Mouse (Mus musculus) T-helper 17 cell (primary cell): ENCODE results near the gene Tcaf2.

Experiments used
- in situ Hi-C, 2 experiments: fragments of 300-600 bp; cut with MboI, MseI; formaldehyde crosslinking; loops; 1 replicate in 1 of 2; 2 replicates in 1 of 2; pipeline ENCODE4 v1.15.1; 2025; ENCODE audit warnings: high pct_unique_total_duplicates in 2 of 2

The Tcaf2 gene

DNA sequence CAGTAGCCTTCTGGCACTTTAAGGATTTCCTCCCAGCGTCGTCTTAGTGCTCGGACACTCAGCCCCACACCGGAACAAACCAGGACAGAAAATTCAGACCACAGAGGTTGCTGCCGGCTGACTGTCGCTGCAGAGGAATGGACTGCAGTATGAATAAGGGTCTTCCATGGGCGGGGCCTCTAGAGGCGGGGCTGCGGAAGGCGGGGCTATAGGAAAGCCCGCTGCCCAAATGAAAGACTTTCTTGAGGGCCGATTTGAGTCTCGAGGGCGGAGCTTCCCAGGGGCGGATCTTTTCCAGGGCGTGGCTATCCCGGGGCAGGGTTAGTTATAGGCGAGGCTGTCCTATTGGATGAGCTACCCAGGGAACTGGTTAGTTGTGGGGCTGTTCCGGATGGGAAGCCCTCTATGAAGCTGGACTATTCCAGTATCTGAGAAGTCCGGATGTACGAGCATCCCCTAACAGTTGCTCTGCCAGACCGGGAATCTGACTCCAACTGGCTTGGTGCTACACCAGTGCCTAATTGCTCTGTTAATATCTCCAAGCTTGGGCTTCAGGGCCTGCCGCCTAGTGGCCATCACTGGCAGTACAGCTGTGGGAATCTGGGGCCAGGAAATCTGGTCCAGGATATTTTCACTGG is at the start of gene Tcaf2:
TSS of gene Tcaf2 (minus strand) at position 343 of the 638 bp plus-strand sequence.
- in situ Hi-C loops, result no loop called here

DNA sequence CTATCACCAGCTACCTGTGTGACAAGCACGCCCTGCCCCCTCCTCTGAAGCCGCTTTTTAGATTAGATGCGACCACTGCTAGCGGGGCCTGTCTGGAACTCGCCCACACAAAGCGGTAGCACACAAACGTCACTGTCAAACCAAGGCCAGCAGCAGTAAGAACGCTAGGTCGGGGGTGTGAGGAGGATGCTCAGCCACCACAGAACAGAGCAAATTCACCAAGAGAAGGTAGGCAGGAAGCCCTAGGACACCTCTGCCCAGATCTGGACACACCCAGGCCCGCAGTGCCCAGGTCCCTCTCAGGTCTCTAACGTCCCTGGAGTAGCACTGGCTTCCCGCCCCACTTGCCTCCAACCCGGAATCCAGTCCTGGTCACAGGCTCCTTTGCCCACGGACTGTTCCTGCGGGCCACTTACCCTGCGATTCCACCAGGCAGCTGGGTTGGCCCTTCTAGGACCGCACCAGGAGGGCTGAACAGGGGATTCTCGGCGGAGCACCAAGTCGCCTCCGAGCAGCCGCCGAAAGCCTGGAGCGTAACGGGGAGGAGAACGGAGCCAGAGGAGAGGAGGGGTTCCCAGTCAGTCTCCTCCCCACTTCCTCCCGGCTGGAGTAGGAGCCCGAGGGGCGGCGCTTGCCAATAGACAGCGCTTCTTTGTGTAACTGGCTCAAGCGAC is 47.6 kb upstream of the Tcaf2 start:
- in situ Hi-C loops, result no loop called here

DNA sequence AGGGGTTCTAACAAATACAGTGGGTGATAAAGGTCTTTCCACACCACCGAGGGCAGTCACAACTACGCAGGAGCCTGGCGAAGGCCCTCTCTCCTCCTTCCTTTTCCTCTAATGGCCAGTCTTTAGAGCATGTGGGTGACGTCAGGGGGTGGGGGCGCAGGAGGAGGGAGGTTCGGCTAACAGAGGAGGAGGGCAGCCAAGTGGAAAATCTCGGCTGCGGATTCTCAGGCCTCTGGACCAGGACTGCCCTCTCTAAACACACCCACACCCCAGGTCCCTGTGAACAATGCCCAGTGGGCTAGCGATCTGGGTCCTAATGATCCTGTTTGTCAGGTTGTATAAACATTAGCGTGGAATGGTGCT is 47.1 kb upstream of the Tcaf2 start:
- in situ Hi-C loops, result no loop called here

DNA sequence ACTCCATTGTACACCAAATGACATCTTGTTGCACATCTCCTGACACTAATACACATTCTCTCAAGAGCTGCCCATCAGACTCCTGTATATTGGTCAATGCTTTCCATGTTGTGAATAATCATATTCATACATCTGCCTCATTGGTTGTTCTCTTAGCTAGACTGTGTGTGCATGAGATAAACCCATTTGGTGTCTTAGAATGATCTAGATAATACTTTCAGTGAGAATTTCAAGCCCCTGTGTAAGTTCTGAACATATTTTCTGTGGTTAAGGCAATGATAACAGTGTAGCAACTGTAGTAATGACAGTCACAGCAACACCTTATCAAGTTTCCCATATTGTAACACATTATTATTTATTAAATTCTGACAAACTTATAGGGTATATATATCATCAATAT is 44.7 kb upstream of the Tcaf2 start:
- in situ Hi-C loops, result no loop called here

DNA sequence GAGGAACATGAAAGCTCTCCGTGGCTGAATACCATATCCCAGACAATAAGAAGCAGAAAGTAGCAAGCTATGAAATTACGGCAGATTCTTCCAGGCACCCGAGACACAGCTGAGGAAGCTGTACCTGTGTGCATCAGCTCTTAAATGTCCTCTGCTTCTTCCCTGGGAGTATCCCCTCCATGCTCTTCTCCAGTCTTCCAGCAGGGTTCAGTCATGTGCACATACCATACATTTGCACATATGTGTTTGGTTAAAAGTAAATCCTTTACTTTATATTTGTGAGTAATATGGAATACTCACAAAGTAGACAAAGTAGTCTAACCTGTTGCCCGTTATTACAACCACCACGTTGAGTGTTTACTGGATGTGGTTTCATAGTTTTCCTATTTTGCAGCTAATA is 42.9 kb upstream of the Tcaf2 start:
- in situ Hi-C loops, result no loop called here

DNA sequence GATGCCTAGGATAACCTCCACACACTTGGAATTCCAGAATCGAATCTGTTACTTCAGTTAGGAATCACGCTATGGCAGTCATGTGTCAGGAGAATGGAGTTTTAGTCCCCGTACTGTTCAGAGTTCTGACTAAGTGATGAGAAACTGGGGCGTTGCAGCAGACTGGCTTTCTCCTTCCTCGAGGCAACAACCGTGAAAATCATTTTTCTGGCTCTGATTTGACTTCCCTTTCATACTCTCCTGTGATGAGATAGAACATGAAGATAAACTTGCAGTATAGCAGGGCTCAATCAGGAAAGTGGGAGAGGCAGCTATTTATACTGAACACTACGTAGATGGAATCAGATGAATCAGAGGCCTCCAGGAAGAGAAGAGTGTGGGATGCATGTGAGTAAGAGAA is 35.0 kb upstream of the Tcaf2 start:
- in situ Hi-C loops, result no loop called here

DNA sequence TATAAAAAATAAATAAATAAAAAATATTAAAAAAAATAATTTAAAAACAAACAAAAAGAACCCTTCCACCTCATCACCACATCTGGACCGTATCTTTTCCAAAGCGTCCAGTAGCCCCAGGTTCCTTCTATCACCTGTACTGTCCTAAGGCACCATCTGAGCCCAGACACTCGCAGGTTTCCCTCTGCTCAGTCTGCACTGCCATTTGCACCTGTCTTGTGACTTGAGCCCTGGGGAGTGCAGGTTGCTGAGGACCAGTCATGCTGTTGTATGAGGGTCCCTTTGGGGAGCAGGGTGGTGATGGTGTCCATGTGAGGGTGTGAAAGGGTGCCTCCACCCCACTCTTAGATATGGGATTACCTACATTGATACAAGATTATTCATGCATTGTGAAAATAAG is 31.0 kb upstream of the Tcaf2 start:
- in situ Hi-C loops, result no loop called here

DNA sequence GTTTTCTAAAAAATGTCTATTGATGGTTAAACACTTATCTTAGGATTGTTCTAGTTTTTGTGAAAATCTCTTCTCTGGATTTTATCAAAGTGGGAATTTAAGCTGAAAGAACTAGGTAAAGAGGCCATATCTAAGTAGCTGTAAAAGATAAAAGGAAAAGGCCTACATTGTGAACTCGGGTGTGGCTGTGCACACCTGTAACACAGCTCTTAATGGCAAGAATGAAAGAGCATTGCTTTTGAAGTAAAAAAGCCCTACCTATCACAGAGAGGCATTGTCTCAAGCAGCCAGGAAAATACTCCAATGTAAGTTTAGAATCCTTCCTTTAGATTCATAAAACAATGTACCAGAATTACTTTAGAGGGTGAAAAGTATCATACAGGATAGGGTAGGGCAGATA is 26.7 kb upstream of the Tcaf2 start:
- in situ Hi-C loops, result no loop called here

DNA sequence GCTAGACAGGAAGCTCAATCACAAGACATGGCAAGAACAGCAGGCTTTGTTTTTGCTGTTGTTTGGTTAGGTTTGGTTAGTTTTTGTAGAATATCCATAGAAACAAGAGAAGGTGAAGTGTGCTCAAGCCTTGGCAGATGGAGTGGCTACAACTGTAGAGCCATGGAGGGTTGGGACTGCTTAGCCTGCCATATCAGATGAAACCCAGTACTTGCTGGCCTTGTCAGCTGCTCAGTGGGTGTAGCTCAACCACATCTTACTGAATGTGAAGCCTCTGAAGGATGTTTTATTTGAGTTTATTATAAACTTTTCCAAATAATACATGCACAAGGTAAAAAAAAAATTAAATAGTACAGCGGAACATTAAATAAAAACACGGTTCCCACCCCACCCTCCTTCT is 22.7 kb upstream of the Tcaf2 start:
- in situ Hi-C loops, result loop anchor here in 1 of 2 experiments (10.0 kb wide), 1 partner anchor 1583 kb away; no protein-coding TSS in a partner anchor

DNA sequence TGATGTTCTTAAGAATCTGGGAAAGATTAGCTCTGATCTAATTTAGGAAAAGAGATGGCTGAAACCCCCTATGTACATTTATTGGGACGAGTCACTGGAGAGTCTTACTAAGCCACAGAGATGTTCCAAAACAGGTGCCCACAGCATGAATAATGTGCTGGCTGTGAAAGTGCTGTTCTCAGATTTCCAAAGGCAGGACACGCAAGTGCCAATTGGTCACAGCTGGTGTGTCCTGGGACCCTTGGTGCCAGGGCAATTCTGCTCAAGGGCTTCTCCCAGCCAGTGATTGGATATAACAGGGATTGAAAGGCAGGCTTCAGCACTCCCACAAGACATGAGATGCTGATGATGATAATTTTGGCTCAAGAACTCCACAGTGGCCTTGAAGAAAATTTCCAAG is 16.7 kb upstream of the Tcaf2 start:
- in situ Hi-C loops, result loop anchor here in 1 of 2 experiments (10.0 kb wide), 1 partner anchor 1577 kb away; no protein-coding TSS in a partner anchor

DNA sequence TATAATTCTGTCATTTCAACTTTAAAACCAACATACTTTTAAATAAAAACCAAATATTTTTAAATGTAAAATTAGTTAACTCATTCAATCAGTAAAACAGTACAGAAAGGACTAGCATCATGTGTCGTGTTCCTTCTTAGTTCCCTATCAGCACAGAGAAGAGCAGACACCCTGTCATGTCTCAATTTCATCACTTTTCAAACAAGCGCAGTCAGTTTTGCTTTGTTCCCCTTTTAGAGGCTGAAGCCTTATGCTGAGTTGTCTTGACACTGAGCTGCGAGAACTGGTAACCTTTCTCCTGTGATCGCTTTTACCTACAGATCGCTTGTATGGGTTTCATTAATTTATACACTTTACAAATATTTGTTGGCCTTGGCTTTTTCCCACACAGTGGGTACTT is 10.7 kb downstream of the Tcaf2 start:
- in situ Hi-C loops, result no loop called here

DNA sequence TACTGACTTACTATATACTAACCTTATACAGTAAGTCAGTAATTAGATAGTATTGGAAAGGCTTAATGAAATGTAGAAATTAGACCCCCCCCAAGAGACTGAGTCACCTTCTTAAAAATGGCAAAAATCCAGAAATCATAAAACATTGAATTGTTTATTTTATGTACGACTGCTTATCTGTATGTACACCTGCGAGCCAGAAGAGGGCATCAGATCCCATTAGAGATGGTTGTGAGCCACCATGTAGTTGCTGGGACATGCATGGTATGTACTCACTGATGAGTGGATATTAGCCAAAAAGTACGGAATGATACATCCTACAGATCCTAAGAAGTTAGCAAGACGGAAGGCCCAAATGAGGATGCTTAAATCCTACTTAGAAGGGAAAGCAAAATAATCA is 13.7 kb downstream of the Tcaf2 start:
- in situ Hi-C loops, result no loop called here

DNA sequence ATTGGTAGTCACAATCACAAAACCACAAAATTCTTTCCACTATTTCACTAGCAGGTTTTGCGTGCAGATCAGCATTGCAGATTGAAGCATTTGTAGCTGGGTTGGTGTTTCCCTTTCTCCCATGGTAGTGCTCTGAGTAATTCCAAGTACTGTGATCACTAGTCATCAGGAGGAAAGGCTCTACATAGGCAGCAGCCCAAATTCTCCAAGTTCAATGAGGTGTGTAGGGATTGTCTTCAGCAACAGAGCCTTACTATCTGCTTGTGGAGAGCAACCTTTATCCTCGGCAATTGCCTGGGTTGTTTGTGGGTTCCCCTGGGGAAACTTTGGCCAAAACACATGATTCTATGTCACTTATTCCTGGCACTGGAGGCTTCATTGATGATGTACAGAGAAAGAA is 28.1 kb downstream of the Tcaf2 start:
- in situ Hi-C loops, result no loop called here

DNA sequence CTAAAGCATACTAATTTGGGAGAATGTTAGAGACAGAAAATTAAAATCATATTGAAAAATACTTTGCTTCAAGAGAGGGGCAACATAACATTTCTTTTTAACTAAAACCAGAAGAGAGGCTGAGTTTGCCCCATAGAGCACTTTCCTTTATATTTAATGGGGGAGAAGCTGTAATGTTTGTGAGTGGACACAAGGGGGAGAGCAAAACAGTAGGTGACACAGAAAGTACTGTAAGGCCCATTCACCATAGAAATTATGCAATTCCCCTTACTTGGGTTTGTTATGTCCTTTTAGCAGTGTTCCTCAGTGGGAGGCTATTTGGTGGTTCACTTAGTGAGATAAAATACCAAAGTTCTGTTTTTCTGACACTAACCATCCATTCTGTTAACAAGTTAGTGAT is 32.8 kb downstream of the Tcaf2 start:
- in situ Hi-C loops, result loop anchor here in 1 of 2 experiments (5.0 kb wide), 1 partner anchor 250 kb away; no protein-coding TSS in a partner anchor

DNA sequence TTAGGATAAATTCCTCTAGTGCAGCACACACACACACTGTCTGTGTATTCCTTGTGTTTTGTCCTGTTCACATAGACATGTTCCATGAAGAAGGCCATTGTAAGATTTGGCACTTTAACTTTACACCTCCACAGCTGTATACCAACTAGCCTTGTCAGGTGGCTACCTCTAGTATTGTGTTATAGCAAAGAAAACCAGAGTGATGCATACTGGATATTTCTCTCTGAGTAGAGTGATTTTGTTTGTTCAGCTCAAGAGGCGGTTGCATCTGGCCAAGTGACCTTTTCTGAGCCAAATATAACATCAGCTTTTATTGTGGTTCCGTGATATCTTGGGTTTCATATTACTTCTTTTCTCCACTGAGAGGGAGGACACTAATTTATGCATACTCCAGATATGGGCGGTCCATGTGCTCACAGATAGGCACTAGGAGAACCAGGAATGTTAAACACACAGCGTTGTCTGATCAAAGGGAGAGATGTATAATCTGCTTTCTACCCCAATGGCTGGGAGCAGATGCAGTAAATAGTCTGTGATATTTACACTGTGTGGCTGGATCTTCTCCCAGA is 34.0 kb downstream of the Tcaf2 start:
- in situ Hi-C loops, result loop anchor here in 1 of 2 experiments (5.0 kb wide), 1 partner anchor 251 kb away; no protein-coding TSS in a partner anchor

DNA sequence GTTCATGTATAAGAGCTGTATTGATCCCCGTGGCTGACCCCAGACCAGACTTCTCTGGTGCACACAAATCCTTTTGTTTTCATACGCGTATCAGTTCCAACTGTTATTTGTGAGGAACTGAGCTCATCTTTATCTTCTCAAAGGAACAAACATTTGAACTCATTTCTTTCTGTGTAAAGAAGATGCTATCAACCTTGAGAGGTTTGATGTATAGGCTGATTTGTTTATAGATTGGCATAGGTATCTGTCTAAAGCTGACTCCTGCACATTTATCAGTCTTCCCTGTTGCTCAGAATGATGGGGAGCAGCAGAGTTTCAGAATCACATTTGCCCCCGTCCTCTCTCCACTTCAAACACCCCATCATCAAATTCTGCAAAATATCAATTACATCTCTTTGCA is 47.5 kb downstream of the Tcaf2 start, which contains the start of gene Tcaf3:
TSS of gene Tcaf3 (minus strand) at position 101 of the 400 bp plus-strand sequence.
- in situ Hi-C loops, result loop anchor here (25.0 kb wide), 1 partner anchor 985 kb away; the partner anchor contains the start of gene Ephb6 (in 2 of the 2)

DNA sequence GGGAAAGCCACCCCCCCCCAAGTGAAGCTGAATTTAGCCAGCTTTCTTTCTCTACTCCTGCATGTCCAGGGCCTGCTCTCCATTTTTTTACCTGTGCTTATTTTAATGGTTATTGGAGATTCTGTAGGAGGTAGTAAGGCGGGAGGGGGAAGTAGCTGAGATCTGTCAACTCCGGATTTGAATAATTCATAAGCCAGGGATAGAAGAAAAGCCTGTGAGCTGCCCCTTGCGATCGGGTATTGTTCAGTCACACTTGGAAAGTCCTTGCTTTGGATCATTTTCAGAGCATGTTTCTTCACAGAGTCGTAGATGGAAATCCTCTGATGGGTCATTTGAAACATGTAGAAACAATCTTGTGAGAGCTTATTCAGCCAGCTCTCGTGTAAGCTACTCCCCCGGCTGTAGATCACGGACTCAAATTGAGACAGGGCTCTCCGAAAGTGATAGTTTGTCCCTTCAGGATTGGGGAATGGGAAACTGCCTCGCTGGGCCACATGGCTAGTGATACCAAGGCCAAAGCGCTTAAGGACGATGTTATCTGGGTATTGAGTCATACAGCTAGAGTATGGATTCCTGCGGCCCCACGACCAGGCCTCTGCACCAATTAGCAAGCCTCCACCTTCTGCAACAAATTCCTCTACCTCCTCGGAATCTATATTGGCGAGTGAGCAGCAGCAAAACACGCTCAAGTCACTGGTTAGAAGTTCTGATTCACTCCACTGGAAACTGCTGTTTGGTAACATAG is 51.7 kb downstream of the Tcaf2 start:
- in situ Hi-C loops, result loop anchor here (25.0 kb wide), 1 partner anchor 981 kb away; the partner anchor contains the start of gene Ephb6 (in 2 of the 2)

DNA sequence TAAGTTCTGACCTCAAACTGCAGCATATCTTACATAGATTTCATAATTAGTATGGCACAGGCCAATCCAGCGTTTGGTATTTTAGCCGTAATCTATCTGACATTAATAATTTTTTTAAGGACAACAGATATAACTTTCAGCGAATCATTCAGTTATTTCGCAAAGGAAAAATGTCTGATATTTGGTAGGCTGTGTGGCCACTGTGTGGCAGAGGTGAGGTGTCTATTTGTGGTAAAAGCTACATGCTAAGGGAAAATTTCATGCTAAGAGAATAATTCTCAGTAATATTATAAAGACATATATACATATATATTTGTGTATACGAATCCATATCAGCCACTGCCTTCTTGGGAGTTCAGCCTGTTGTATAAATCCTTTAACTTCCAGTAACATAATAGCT is 58.5 kb downstream of the Tcaf2 start:
- in situ Hi-C loops, result loop anchor here (5.0 to 25.0 kb wide), 5 partner anchors 282 to 1472 kb away; partner anchors contain the start of gene Ephb6 (in 2 of the 2)

DNA sequence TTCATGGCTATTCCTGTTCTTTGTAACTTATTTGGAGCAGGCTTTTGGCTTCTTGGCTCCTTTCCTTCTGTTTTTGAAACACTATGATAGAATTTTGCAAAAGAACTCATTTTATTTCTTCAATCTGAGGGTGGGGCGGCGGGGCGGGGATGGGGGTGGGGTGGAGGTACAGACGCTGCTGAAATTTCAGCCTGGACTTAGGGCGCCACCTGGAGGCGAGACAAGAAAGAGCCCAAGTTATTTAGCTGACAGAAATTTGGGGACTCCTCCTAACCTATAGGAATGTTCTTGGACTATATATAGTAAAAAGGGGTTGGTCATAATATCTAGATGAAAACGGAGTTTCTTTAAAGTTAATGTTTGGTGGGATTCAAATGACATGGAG is 61.6 kb downstream of the Tcaf2 start:
- in situ Hi-C loops, result loop anchor here (5.0 to 25.0 kb wide), 6 partner anchors 279 to 1469 kb away; partner anchors contain the start of gene Ephb6 (in 2 of the 2)

DNA sequence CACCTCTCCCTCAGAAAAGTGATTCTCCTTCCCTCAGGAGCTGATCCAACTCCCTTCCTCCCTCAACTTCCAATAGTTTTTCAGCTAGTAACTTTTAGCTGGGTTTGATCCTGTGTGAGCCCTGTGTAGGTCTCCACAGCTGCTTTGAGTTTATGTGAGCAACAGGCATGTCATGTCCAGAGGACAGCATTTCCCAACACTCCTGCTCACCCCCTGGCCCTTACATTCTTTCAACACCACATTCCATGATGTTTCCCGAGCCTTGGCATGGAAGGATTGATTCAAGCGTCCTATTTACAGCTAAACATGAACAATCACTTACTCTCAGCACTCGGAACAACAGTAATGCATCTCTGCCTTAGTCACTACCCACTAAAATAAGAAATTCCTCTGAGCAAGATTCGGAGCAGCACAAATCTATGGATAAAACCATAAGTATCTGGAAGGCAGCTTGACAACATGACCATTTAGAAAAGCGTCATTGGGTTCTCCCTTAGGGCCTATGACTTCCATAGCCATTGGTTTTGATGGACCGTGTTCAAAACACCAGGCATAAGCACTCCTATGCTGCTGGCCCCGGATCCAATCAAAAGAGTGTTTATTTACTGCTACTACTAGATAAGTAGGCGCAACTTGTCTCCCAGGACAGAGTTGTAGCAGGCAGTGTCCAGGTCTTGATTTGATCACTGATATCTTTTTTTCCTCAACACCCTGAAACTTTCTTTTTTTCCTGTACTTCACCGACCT is 62.1 kb downstream of the Tcaf2 start:
- in situ Hi-C loops, result loop anchor here (5.0 to 25.0 kb wide), 6 partner anchors 278 to 1468 kb away; partner anchors contain the start of gene Ephb6 (in 2 of the 2)

DNA sequence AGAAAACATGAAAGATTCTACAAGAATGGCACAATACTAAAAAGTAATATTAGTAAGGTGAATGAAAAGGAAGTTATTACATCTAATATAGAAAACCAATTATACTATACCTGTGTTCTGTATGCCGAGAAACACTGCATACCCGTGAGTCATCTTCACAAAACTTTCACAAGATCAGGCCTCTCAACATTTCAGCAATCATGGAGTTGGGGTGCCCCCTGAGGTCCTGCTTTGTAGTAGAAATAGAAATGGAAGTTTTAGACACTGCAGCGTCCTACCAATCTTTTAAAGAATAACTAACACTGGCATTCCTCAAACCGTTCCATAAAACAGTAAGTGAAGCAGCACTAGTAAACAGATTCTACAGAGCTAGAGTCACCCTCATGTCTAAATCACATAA is 66.4 kb downstream of the Tcaf2 start:
- in situ Hi-C loops, result loop anchor here (25.0 kb wide), 1 partner anchor 966 kb away; the partner anchor contains the start of gene Ephb6 (in 2 of the 2)
